Mouse (Mus musculus) hindbrain, embryonic 15.5 days (tissue): ENCODE data around the gene Prkaa1. TPM values are rescaled to one million over a fixed set of nuclear protein-coding genes. Genes with fewer than 3 reads are reported as not detected.

Experiments
- ATAC-seq: fragments of 200-750 bp; cut with Nextera tagmentation; 2 replicates; pipeline ENCODE4 v1.8.0; 2017; ENCODE audit warnings: low read depth, moderate number of reproducible peaks, moderate TSS enrichment; ENCODE audit not compliant: low FRiP score
- H3K27ac ChIP-seq: fragments of 300-500 bp; sonication (generic); replicated peaks from 2 replicates; pipeline ENCODE4 v1.5.1; 2015; ENCODE audit warnings: mild to moderate bottlenecking, inconsistent platforms
- H3K27me3 ChIP-seq: fragments of 300-500 bp; sonication (generic); 2 replicates; pipeline ENCODE4 v1.6.1; 2015; ENCODE audit warnings: control low read depth, inconsistent platforms
- H3K36me3 ChIP-seq: fragments of 300-500 bp; sonication (generic); 2 replicates; pipeline ENCODE4 v1.6.1; 2015; ENCODE audit warnings: control low read depth, inconsistent platforms
- H3K4me1 ChIP-seq: fragments of 300-500 bp; sonication (generic); replicated peaks from 2 replicates; pipeline ENCODE4 v1.6.1; 2015; ENCODE audit warnings: control low read depth, inconsistent platforms
- H3K4me2 ChIP-seq: fragments of 300-500 bp; sonication (generic); 2 replicates; pipeline ENCODE4 v1.6.1; 2015; ENCODE audit warnings: moderate library complexity, mild to moderate bottlenecking, inconsistent platforms
- H3K4me3 ChIP-seq: fragments of 300-500 bp; sonication (generic); 2 replicates; pipeline ENCODE4 v1.5.1; 2015; ENCODE audit warnings: mild to moderate bottlenecking, inconsistent platforms
- H3K9ac ChIP-seq: fragments of 300-500 bp; sonication (generic); 2 replicates; pipeline ENCODE4 v1.6.1; 2015; ENCODE audit warnings: inconsistent platforms
- H3K9me3 ChIP-seq: fragments of 300-500 bp; sonication (generic); 2 replicates; pipeline ENCODE4 v1.6.1; 2016; ENCODE audit warnings: control low read depth, inconsistent platforms
- WGBS: fragments of 180-500 bp; shearing (Covaris S2); methylation state at CpG from one replicate; pipeline ENCODE4 v1.1.7; 2015; 5-methylcytosine and 5-hydroxymethylcytosine counted together
- polyA plus RNA-seq: library from polyadenylated mRNA; unstranded; fragments of >200 nt; fragmentation: Nextera tagmentation; extraction: Ambion mirVana; gene quantifications from 2 replicates; pipeline ENCODE4 v1.2.1, GENCODE M21; 2015

Gene Prkaa1
- polyA plus RNA-seq, 1 experiment from 2014 or later, result 13.7 TPM

- no peak for ATAC-seq
- H3K4me1 ChIP-seq, result no peaks in the 10 kb centered on the region; the same call in 1 of the 2 replicates
- H3K27ac ChIP-seq, result no peak overlapping the region
- H3K27me3 ChIP-seq, result no peaks in the 10 kb centered on the region
- H3K4me3 ChIP-seq, result no peak overlapping the region
- WGBS, result 66% methylated on average over 3 of the region's 3 CpGs
- no peaks in the 10 kb centered on the region for H3K9me3 ChIP-seq
- H3K9ac ChIP-seq, result no peak overlapping the region
- no peak overlapping the region for H3K4me2 ChIP-seq
- no peaks in the 10 kb centered on the region for H3K36me3 ChIP-seq
Observed at GRCm38 (mm10) chr15:5134179-5134578, 9.5 kb upstream of the Prkaa1 start.

- no peak overlapping the region for H3K27ac ChIP-seq
- WGBS, result 85% methylated on average over 8 of the region's 8 CpGs
- no peak overlapping the region for H3K4me3 ChIP-seq
- H3K9me3 ChIP-seq, result no peaks in the 10 kb centered on the region
- H3K36me3 ChIP-seq, result no peaks in the 10 kb centered on the region
- no peaks in the 10 kb centered on the region; the same call in 1 of the 2 replicates for H3K4me1 ChIP-seq
- ATAC-seq, result no peak
- H3K27me3 ChIP-seq, result no peaks in the 10 kb centered on the region
- no peak overlapping the region for H3K9ac ChIP-seq
- H3K4me2 ChIP-seq, result no peak overlapping the region
Observed at GRCm38 (mm10) chr15:5134945-5135483, 8.6 kb upstream of the Prkaa1 start.

- Histone ChIP-seq H3K4me2 (no peak overlapping the region; the same call in 1 of the 2 replicates), H3K27me3 (no peaks in the 10 kb centered on the region), H3K4me1 (no peaks in the 10 kb centered on the region; the same call in 1 of the 2 replicates), H3K27ac (no peak overlapping the region), H3K36me3 (no peaks in the 10 kb centered on the region), H3K9me3 (no peaks in the 10 kb centered on the region), H3K4me3 (no peak overlapping the region), H3K9ac (no peak overlapping the region)
- peak; percentile 65; the same call in 1 of the 2 replicates for ATAC-seq
- WGBS, result 65% methylated on average over 9 of the region's 9 CpGs
Observed at GRCm38 (mm10) chr15:5138021-5138856, 5.4 kb upstream of the Prkaa1 start.

GRCm38 (mm10) chr15:5139366-5139765 lies 4.3 kb upstream of the Prkaa1 start:
- Histone ChIP-seq H3K4me3 (no peak overlapping the region), H3K4me1 (peaks cover under 1% of the 10 kb centered on the region), H3K27ac (no peak overlapping the region), H3K4me2 (no peak overlapping the region), H3K27me3 (no peaks in the 10 kb centered on the region), H3K36me3 (no peaks in the 10 kb centered on the region), H3K9ac (no peak overlapping the region), H3K9me3 (no peaks in the 10 kb centered on the region)
- WGBS, result 92% methylated on average over 2 of the region's 2 CpGs
- ATAC-seq, result no peak

GRCm38 (mm10) chr15:5139863-5140262 lies 3.8 kb upstream of the Prkaa1 start:
- Histone ChIP-seq H3K4me1 (peaks cover 5% of the 10 kb centered on the region), H3K4me2 (no peak overlapping the region)
- WGBS, result 92% methylated on average over 7 of the region's 7 CpGs

GRCm38 (mm10) chr15:5140357-5140756 lies 3.3 kb upstream of the Prkaa1 start:
- no peaks in the 10 kb centered on the region for H3K27me3 ChIP-seq
- ATAC-seq, result no peak
- H3K27ac ChIP-seq, result no peak overlapping the region
- no peak overlapping the region for H3K4me2 ChIP-seq
- peaks cover 10% of the 10 kb centered on the region for H3K4me1 ChIP-seq
- H3K4me3 ChIP-seq, result no peak overlapping the region
- no peak overlapping the region for H3K9ac ChIP-seq
- H3K9me3 ChIP-seq, result no peaks in the 10 kb centered on the region
- H3K36me3 ChIP-seq, result no peaks in the 10 kb centered on the region

More at GRCm38 (mm10) chr15:5139863-5140262, 3.8 kb upstream of the Prkaa1 start:
- no peak overlapping the region for H3K9ac ChIP-seq
- H3K36me3 ChIP-seq, result no peaks in the 10 kb centered on the region
- no peak overlapping the region for H3K27ac ChIP-seq
- no peak overlapping the region for H3K4me3 ChIP-seq
- H3K9me3 ChIP-seq, result no peaks in the 10 kb centered on the region
- no peaks in the 10 kb centered on the region for H3K27me3 ChIP-seq
- no peak for ATAC-seq

GRCm38 (mm10) chr15:5142047-5142446 lies 1.6 kb upstream of the Prkaa1 start:
- no peak overlapping the region for H3K4me3 ChIP-seq

GRCm38 (mm10) chr15:5142714-5143113 lies 947 bp upstream of the Prkaa1 start:
- 79% methylated on average over 5 of the region's 5 CpGs for WGBS
- no peak for ATAC-seq
- Histone ChIP-seq H3K27ac (no peak overlapping the region), H3K4me3 (peak overlapping the region; percentile 85; the same call in 1 of the 2 replicates), H3K4me2 (peak overlapping the region; percentile 68), H3K36me3 (no peaks in the 10 kb centered on the region), H3K9me3 (no peaks in the 10 kb centered on the region), H3K27me3 (no peaks in the 10 kb centered on the region), H3K4me1 (peaks cover 17% of the 10 kb centered on the region), H3K9ac (no peak overlapping the region)

More at GRCm38 (mm10) chr15:5142047-5142446, 1.6 kb upstream of the Prkaa1 start:
- ATAC-seq, result no peak
- no peaks in the 10 kb centered on the region for H3K27me3 ChIP-seq
- 65% methylated on average over 5 of the region's 5 CpGs for WGBS
- H3K9ac ChIP-seq, result no peak overlapping the region
- H3K4me2 ChIP-seq, result no peak overlapping the region
- no peaks in the 10 kb centered on the region for H3K36me3 ChIP-seq
- peaks cover 17% of the 10 kb centered on the region for H3K4me1 ChIP-seq
- no peak overlapping the region for H3K27ac ChIP-seq
- H3K9me3 ChIP-seq, result no peaks in the 10 kb centered on the region

GRCm38 (mm10) chr15:5144021-5144778 lies 539 bp downstream of the Prkaa1 start:
- peaks cover 27% of the 10 kb centered on the region for H3K4me1 ChIP-seq
- no peaks in the 10 kb centered on the region for H3K27me3 ChIP-seq
- no peaks in the 10 kb centered on the region for H3K9me3 ChIP-seq
- H3K36me3 ChIP-seq, result no peaks in the 10 kb centered on the region
- peak overlapping the region; percentile 68 for H3K4me2 ChIP-seq
- H3K27ac ChIP-seq, result peak overlapping the region; percentile 93
- 2% methylated on average over 58 of the region's 61 CpGs for WGBS
- H3K4me3 ChIP-seq, result peak overlapping the region; percentile 85
- peak overlapping the region; percentile 83 for H3K9ac ChIP-seq
- ATAC-seq, result peak; percentile 93

GRCm38 (mm10) chr15:5145196-5145945 lies 1.7 kb downstream of the Prkaa1 start:
- 57% methylated on average over 9 of the region's 9 CpGs for WGBS
- Histone ChIP-seq H3K36me3 (no peaks in the 10 kb centered on the region), H3K9ac (no peak overlapping the region), H3K4me1 (peaks cover 29% of the 10 kb centered on the region), H3K9me3 (no peaks in the 10 kb centered on the region), H3K4me2 (peak overlapping the region; percentile 68), H3K27ac (no peak overlapping the region), H3K4me3 (peak overlapping the region; percentile 85), H3K27me3 (no peaks in the 10 kb centered on the region)
- ATAC-seq, result no peak

GRCm38 (mm10) chr15:5149187-5149586 lies 5.5 kb downstream of the Prkaa1 start:
- H3K4me2 ChIP-seq, result no peak overlapping the region
- H3K9me3 ChIP-seq, result no peaks in the 10 kb centered on the region
- no peaks in the 10 kb centered on the region for H3K27me3 ChIP-seq
- no peak overlapping the region for H3K9ac ChIP-seq
- no peak overlapping the region for H3K27ac ChIP-seq
- no peak overlapping the region for H3K4me3 ChIP-seq
- no peaks in the 10 kb centered on the region for H3K36me3 ChIP-seq
- peaks cover 29% of the 10 kb centered on the region for H3K4me1 ChIP-seq
- WGBS, result 79% methylated on average over 4 of the region's 4 CpGs
- no peak for ATAC-seq
